Mouse (Mus musculus) sigmoid colon, adult 10 weeks (tissue): Measurements from ENCODE around the gene Epb41l5. TPM values are rescaled to one million over a fixed set of nuclear protein-coding genes. Genes with fewer than 3 reads are reported as not detected.

Experiments used
- polyA plus RNA-seq: library from polyadenylated mRNA; stranded (reverse); fragments of 350-450 nt; fragmentation: Illumina TruSeq; extraction: RNeasy Lipid Tissue Mini Kit (QIAGEN cat#74804); gene quantifications from one replicate; pipeline ENCODE4 v1.2.3, GENCODE M21; 2014; ENCODE audit warnings: low read depth, low replicate concordance

The Epb41l5 gene
- polyA plus RNA-seq, result 22.8 TPM

GRCm38 (mm10) chr1:119648205-119649111 is at the start of gene Epb41l5:
Gene Epb41l5 (minus strand): TSS chr1:119649000.

GRCm38 (mm10) chr1:119525689-119526591 is 122.9 kb downstream of the Epb41l5 start, which contains the start of gene Tmem185b:
Gene Tmem185b (plus strand): TSS chr1:119526160.

GRCm38 (mm10) chr1:119504260-119505062 is 144.3 kb downstream of the Epb41l5 start, which contains the start of gene Ralb:
Gene Ralb (minus strand): TSS chr1:119504794.

Other genes with a start within 250 kb of the Epb41l5 start
- gene Inhbb, start 226.8 kb downstream of the Epb41l5 start, polyA plus RNA-seq, result 0.41 TPM
- gene Ralb, start 144.2 kb downstream of the Epb41l5 start, polyA plus RNA-seq, result 22.7 TPM
- 16.0 TPM for gene Tmem185b, start 122.8 kb downstream of the Epb41l5 start, polyA plus RNA-seq
- gene Ptpn4, start 188.6 kb upstream of the Epb41l5 start, polyA plus RNA-seq, result 23.6 TPM